Comparison of ENCODE assay signal across 29 mouse cellular contexts in the genomic region with DNA sequence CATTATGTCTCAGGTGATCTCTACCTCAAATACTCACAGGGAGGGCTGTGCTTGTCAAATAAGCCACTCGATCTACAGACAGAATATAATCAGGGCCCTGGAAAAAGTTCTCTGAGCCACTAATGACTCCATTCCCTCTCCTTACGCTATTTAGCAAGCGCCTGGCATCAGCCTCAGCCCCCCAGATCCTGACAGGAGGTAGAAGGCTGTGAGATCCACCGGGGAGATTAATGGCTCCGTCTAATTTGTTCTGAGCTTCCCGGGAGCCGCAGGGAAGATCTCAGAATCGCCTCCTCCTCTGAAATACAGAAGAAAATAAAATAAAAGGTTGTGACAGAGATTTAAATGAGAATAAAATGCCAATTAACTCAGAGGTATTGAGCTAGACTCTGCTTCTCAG.
DNase-seq lines count a peak whose midpoint lies in the region; ATAC-seq and TF ChIP-seq lines count a peak whose summit lies in the region.
"Had no signal": no experiment of that assay in that cellular context is flagged by ENCODE, and none has a peak within 500 bp of the region (broad histone marks: within the 10 kb centered on the region; RNA-seq: fewer than 3 reads in every experiment).

No protein-coding gene starts in this region.

- ATAC-seq in forebrain, embryonic 14.5 days, result no peak
- ATAC-seq in midbrain, embryonic 13.5 days, result no peak
- no peak for ATAC-seq in midbrain, embryonic 11.5 days (ENCODE audit: low FRiP score)
- no peak for ATAC-seq in hindbrain, embryonic 16.5 days
- ATAC-seq in midbrain, postnatal 0 days (ENCODE audit: low FRiP score), result no peak
- ATAC-seq: intestine, embryonic 16.5 days; Patski had no signal

- peak; percentile 42 for DNase-seq in forebrain, embryonic 14.5 days (ENCODE audit: low spot score)
- no peak for DNase-seq in forebrain, embryonic 10.5 days (ENCODE audit: extremely low spot score, low spot score)
- no peak for DNase-seq in midbrain, embryonic 11.5 days (ENCODE audit: low spot score, missing footprints)
- peak; percentile 21 for DNase-seq in midbrain, postnatal 0 days (ENCODE audit: low spot score)
- DNase-seq in gastrocnemius, adult 18-20 months (ENCODE audit: low spot score), result no peak
- DNase-seq: adrenal gland, postnatal 10 days; cerebellum, adult 11-12 months; cerebellum, adult 9-11 months; embryo, embryonic 11 days; gastrocnemius, postnatal 14 days; heart, postnatal 14 days; kidney, adult 8-10 months; kidney, postnatal 4 days; right cerebral cortex, adult 18-20 months; spleen, adult 18-20 months; thymus, adult 18-20 months; thymus, postnatal 36 days had no signal

- TF ChIP-seq CTCF in midbrain, postnatal 0 days (IDR thresholded peaks at IDR 0.05), result no peak

- H3K4me1 ChIP-seq in forebrain, embryonic 14.5 days (ENCODE audit: control insufficient read depth, insufficient read depth, low read length), result peaks cover 29% of the 10 kb centered on the region
- peaks cover 39% of the 10 kb centered on the region for H3K4me1 ChIP-seq in forebrain, embryonic 10.5 days
- H3K4me1 ChIP-seq in midbrain, embryonic 13.5 days (replicated peaks), result peaks cover 30% of the 10 kb centered on the region
- H3K4me1 ChIP-seq in midbrain, embryonic 11.5 days (ENCODE audit: control insufficient read depth, insufficient read depth, low read length), result peaks cover 10% of the 10 kb centered on the region
- peaks cover 8% of the 10 kb centered on the region for H3K4me1 ChIP-seq in hindbrain, embryonic 16.5 days (ENCODE audit: control insufficient read depth, insufficient read depth, low read depth, low read length)
- H3K4me1 ChIP-seq in midbrain, postnatal 0 days (ENCODE audit: insufficient read depth, low read length), result peaks cover 4% of the 10 kb centered on the region; the same call in 1 of the 2 replicates
- H3K4me1 ChIP-seq: lung, embryonic 15.5 days had no signal

- no peaks in the 10 kb centered on the region for H3K9me3 ChIP-seq in forebrain, embryonic 14.5 days (replicated peaks; ENCODE audit: control insufficient read depth, low read length)
- no peaks in the 10 kb centered on the region for H3K9me3 ChIP-seq in forebrain, embryonic 10.5 days
- H3K9me3 ChIP-seq in midbrain, embryonic 13.5 days, result no peaks in the 10 kb centered on the region
- no peaks in the 10 kb centered on the region for H3K9me3 ChIP-seq in midbrain, embryonic 11.5 days (ENCODE audit: control insufficient read depth, low read length)
- no peaks in the 10 kb centered on the region for H3K9me3 ChIP-seq in hindbrain, embryonic 16.5 days (ENCODE audit: control insufficient read depth, low read length)
- H3K9me3 ChIP-seq in midbrain, postnatal 0 days (ENCODE audit: low read length), result no peaks in the 10 kb centered on the region
- H3K9me3 ChIP-seq: embryonic facial prominence, embryonic 12.5 days; lung, embryonic 15.5 days had no signal

- H3K4me2 ChIP-seq in forebrain, embryonic 14.5 days (ENCODE audit: low read length), result no peak overlapping the region
- no peak overlapping the region for H3K4me2 ChIP-seq in midbrain, embryonic 13.5 days (replicated peaks)
- H3K4me2 ChIP-seq in midbrain, embryonic 11.5 days, result no peak overlapping the region
- H3K4me2 ChIP-seq in hindbrain, embryonic 16.5 days (ENCODE audit: low read length), result peak overlapping the region; percentile 3; the same call in 1 of the 2 replicates
- no peak overlapping the region for H3K4me2 ChIP-seq in midbrain, postnatal 0 days (ENCODE audit: low read depth, low read length, poor library complexity, severe bottlenecking)
- H3K4me2 ChIP-seq: embryonic facial prominence, embryonic 12.5 days; limb, embryonic 13.5 days; liver, embryonic 11.5 days; lung, embryonic 15.5 days; midbrain, embryonic 12.5 days had no signal

- no peaks in the 10 kb centered on the region for H3K36me3 ChIP-seq in forebrain, embryonic 14.5 days (ENCODE audit: control insufficient read depth, insufficient read depth, low read length)
- H3K36me3 ChIP-seq in forebrain, embryonic 10.5 days (replicated peaks), result no peaks in the 10 kb centered on the region
- no peaks in the 10 kb centered on the region for H3K36me3 ChIP-seq in midbrain, embryonic 13.5 days
- H3K36me3 ChIP-seq in midbrain, embryonic 11.5 days (ENCODE audit: control insufficient read depth, insufficient read depth, low read length), result no peaks in the 10 kb centered on the region
- H3K36me3 ChIP-seq in hindbrain, embryonic 16.5 days (ENCODE audit: control insufficient read depth, insufficient read depth, low read length), result no peaks in the 10 kb centered on the region
- no peaks in the 10 kb centered on the region for H3K36me3 ChIP-seq in midbrain, postnatal 0 days (ENCODE audit: insufficient read depth, low read length)
- H3K36me3 ChIP-seq: embryonic facial prominence, embryonic 12.5 days; limb, embryonic 13.5 days; lung, embryonic 15.5 days; midbrain, embryonic 12.5 days had no signal

- no peak overlapping the region for H3K9ac ChIP-seq in forebrain, embryonic 14.5 days (ENCODE audit: low read length)
- no peak overlapping the region for H3K9ac ChIP-seq in midbrain, embryonic 13.5 days (replicated peaks)
- no peak overlapping the region for H3K9ac ChIP-seq in midbrain, embryonic 11.5 days (ENCODE audit: low read length)
- H3K9ac ChIP-seq in hindbrain, embryonic 16.5 days (ENCODE audit: low read depth, low read length), result no peak overlapping the region
- H3K9ac ChIP-seq in midbrain, postnatal 0 days (replicated peaks; ENCODE audit: low read length, poor library complexity, severe bottlenecking), result no peak overlapping the region
- H3K9ac ChIP-seq: embryonic facial prominence, embryonic 12.5 days; limb, embryonic 13.5 days; lung, embryonic 15.5 days; midbrain, embryonic 12.5 days had no signal

- H3K27me3 ChIP-seq in forebrain, embryonic 14.5 days (replicated peaks; ENCODE audit: control insufficient read depth, insufficient read depth, low read length), result no peaks in the 10 kb centered on the region
- H3K27me3 ChIP-seq in forebrain, embryonic 10.5 days (ENCODE audit: poor library complexity, severe bottlenecking), result peaks cover 16% of the 10 kb centered on the region
- H3K27me3 ChIP-seq in midbrain, embryonic 13.5 days, result peaks cover 2% of the 10 kb centered on the region; the same call in 1 of the 2 replicates
- H3K27me3 ChIP-seq in midbrain, embryonic 11.5 days (ENCODE audit: control insufficient read depth, insufficient read depth, low read length), result no peaks in the 10 kb centered on the region
- no peaks in the 10 kb centered on the region for H3K27me3 ChIP-seq in hindbrain, embryonic 16.5 days (replicated peaks; ENCODE audit: control insufficient read depth, insufficient read depth, low read length)
- H3K27me3 ChIP-seq in midbrain, postnatal 0 days (ENCODE audit: insufficient read depth, low read length), result no peaks in the 10 kb centered on the region
- H3K27me3 ChIP-seq: embryonic facial prominence, embryonic 12.5 days; Patski had no signal

- 8% methylated on average over 8 of the region's 8 CpGs for WGBS in forebrain, embryonic 14.5 days
- WGBS in forebrain, embryonic 10.5 days, result 40% methylated on average over 8 of the region's 8 CpGs
- WGBS in midbrain, embryonic 13.5 days, result 24% methylated on average over 8 of the region's 8 CpGs
- WGBS in midbrain, embryonic 11.5 days, result 53% methylated on average over 8 of the region's 8 CpGs
- 19% methylated on average over 8 of the region's 8 CpGs for WGBS in hindbrain, embryonic 16.5 days
- WGBS in midbrain, postnatal 0 days, result 22% methylated on average over 8 of the region's 8 CpGs

- H3K27ac ChIP-seq in forebrain, embryonic 14.5 days (ENCODE audit: low read depth, low read length), result no peak overlapping the region
- H3K27ac ChIP-seq in forebrain, embryonic 10.5 days, result no peak overlapping the region
- peak overlapping the region; percentile 45; the same call in 1 of the 2 replicates for H3K27ac ChIP-seq in midbrain, embryonic 13.5 days
- no peak overlapping the region for H3K27ac ChIP-seq in midbrain, embryonic 11.5 days (ENCODE audit: low read depth, low read length)
- H3K27ac ChIP-seq in hindbrain, embryonic 16.5 days (ENCODE audit: low read depth, low read length), result no peak overlapping the region
- no peak overlapping the region for H3K27ac ChIP-seq in midbrain, postnatal 0 days (ENCODE audit: low read depth, low read length)
- H3K27ac ChIP-seq: embryonic facial prominence, embryonic 12.5 days; kidney, postnatal 0 days; limb, embryonic 13.5 days; lung, embryonic 15.5 days; midbrain, embryonic 12.5 days; stomach, postnatal 0 days had no signal

- no peak overlapping the region for H3K4me3 ChIP-seq in forebrain, embryonic 14.5 days (ENCODE audit: low read depth, low read length)
- no peak overlapping the region for H3K4me3 ChIP-seq in forebrain, embryonic 10.5 days
- no peak overlapping the region for H3K4me3 ChIP-seq in midbrain, embryonic 13.5 days (replicated peaks)
- no peak overlapping the region for H3K4me3 ChIP-seq in midbrain, embryonic 11.5 days (ENCODE audit: low read depth, low read length)
- no peak overlapping the region for H3K4me3 ChIP-seq in hindbrain, embryonic 16.5 days (ENCODE audit: low read length)
- no peak overlapping the region for H3K4me3 ChIP-seq in midbrain, postnatal 0 days (ENCODE audit: low read depth, low read length)
- H3K4me3 ChIP-seq: embryonic facial prominence, embryonic 12.5 days; limb, embryonic 13.5 days; lung, embryonic 15.5 days; midbrain, embryonic 12.5 days; myocyte had no signal

Comparison
In these comparisons a context has a peak if more than half of its experiments do, and no peak if none do; other contexts are left out.
1. DNase-seq: peak in forebrain, embryonic 14.5 days (single experiment) and midbrain, postnatal 0 days (single experiment); none in forebrain, embryonic 10.5 days (single experiment), midbrain, embryonic 11.5 days (single experiment) and gastrocnemius, adult 18-20 months (single experiment).